Mouse (Mus musculus): ENCODE data around the gene Tmem266.

Tmem266 gene

DNA sequence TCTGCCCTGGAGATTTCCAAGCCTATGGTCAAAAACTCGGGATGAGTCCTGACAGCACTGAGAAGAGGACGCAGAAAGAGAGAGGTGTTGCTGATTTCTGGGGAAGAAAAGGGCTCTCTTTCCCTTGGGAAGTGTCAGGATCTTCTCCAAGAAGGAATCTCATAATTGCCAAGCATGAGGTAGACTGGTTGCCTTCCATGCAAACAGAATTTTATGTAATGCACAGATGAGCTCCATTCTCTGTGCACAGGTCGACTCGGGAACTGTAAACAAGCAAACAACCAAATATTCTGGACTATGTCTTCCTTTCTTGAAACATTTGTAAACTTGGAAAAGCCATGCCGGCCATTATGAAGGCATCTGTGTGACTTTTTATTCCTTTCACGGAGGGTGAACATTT is 2.7 kb downstream of the Tmem266 start:
- DNase-seq (ENCODE audit: low spot score in 2 of 2): no peak

DNA sequence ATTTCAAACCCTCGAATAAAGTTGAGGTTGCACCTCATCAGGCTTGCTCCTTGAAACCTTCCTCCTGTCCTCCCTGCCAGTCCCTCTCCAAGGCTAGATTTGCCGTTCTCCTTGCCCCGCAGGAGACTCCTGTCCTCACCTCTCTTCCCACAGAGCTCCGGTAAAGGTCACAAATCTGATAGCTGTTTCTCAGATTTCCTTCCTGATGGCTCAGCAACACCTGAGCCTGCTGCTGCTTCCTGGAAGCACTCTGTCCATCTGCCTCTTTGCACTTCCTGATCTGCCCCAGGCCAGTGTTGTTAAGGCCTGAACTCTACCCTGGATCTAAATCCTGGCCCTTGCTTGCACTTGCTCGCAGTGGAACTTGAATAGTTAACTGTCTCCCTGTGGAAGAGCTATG is 5.8 kb downstream of the Tmem266 start:
- DNase-seq (ENCODE audit: low spot score in 2 of 2): no peak

DNA sequence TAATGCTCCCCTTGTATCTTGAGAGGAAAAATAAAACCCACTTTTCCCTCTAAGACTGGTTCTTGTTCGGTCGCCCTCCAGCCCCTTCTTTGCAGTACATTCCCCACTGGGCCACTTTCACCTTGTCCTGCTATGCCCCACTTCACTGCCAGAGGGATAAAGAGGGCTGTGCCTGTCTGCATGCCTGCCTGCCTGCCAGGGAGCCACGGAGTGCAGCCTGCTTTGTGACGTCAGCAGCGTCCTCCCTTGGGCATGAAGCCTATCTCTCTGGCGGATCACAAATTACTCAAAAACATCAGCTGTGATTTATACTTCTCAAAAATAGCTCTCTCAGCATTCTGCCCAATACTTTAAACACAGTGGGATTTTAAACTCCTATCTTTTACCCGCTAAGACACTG is 6.2 kb downstream of the Tmem266 start:
- peak; percentile 44 to 61 for DNase-seq (ENCODE audit: low spot score in 2 of 2)

- no peak for DNase-seq (ENCODE audit: low spot score in 2 of 2)
These were observed 17.5 kb downstream of the Tmem266 start for GRCm38 (mm10) chr9:55344165-55344564.

DNA sequence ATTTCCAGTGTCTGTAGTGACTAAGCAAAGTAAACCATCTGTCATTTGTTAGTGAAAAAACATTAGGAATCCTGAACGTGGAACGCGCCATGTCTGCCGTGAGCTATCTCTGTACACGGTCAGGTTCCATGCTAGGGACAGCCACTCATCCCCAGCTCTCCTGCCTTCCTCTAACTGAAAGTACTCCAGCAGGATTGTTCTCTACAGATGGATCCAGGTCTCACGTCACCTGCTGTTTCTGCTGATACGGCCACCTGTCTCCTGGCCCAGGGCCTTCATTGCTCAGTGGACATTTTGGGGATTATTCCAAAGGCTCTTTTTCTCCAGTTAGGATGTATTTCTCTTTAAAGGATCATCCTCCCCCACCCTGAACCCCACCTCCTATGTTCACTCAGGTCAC is 18.6 kb downstream of the Tmem266 start:
- DNase-seq (ENCODE audit: low spot score in 2 of 2): no peak

DNA sequence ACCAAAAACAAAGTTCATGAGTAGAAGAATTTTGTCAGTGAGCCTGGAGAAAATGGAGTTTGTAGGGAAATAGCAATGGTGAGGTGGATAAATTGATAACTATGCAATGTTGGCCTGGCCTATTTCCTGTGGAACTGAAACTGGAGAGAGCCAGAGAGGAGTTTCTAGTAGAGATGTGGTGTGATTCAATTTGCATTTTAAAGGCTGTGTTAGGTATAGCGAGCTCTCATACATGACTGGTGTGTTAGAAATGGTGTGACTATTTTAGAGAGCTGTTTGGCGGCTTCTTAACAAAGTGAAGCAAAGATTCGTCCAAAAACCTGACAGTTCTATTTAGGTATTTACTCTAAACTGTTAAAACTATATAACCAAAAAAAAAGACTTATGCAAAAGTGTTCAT is 22.0 kb downstream of the Tmem266 start:
- DNase-seq (ENCODE audit: low spot score in 2 of 2): no peak

- DNase-seq (ENCODE audit: low spot score in 2 of 2): no peak
These were observed 28.0 kb downstream of the Tmem266 start for GRCm38 (mm10) chr9:55354686-55355085.

- DNase-seq (ENCODE audit: low spot score in 2 of 2): no peak
These were observed 28.6 kb downstream of the Tmem266 start for GRCm38 (mm10) chr9:55355270-55355834.

GRCm38 (mm10) chr9:55357164-55357563 is 30.5 kb downstream of the Tmem266 start:
- DNase-seq (ENCODE audit: low spot score in 2 of 2): no peak

GRCm38 (mm10) chr9:55360372-55360771 is 33.7 kb downstream of the Tmem266 start:
- DNase-seq (ENCODE audit: low spot score in 2 of 2): no peak

DNA sequence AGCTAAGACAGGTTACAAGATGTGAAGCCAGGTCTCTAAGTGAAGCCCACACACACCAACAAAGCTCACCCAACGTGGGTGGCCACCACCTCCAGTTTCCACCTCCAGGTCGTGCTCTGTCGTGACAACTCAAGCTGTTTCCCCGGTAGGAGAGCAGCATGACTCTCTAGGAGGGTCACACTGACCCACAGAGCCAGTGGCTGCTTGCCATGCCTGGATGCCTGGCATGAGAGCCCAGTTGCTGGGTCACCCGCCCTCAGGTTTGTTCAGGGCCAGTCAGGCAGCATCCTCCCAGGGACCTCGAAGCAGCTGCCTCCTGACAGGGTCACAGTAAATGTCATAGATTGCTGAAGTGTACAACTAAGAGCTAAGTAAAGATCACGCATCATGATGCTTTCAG is 34.1 kb downstream of the Tmem266 start:
- no peak for DNase-seq (ENCODE audit: low spot score in 2 of 2)

GRCm38 (mm10) chr9:55361969-55362368 is 35.3 kb downstream of the Tmem266 start:
- peak; percentile 34 to 58 for DNase-seq (ENCODE audit: low spot score in 2 of 2)

DNA sequence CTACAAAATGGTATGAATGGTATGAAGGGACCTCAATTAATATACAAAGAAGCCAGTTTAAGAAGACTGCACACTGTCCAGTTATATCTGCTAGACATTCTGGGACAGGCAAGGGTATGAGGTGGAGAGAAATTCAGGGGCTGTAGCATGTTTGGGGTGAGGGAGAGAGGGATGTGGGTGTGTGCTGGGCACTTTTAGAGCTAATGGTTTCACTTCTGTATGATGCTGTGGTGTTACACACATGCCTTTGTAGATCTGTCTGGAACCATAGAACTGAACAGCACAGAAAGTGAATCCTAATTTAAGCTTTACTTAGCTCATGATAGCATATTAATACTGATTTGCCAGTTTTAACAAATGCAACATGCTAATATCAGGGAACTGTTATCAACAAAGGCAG is 37.0 kb downstream of the Tmem266 start:
- DNase-seq (ENCODE audit: low spot score in 2 of 2): no peak

GRCm38 (mm10) chr9:55368011-55368410 is 41.3 kb downstream of the Tmem266 start:
- DNase-seq (ENCODE audit: low spot score in 2 of 2): no peak

DNA sequence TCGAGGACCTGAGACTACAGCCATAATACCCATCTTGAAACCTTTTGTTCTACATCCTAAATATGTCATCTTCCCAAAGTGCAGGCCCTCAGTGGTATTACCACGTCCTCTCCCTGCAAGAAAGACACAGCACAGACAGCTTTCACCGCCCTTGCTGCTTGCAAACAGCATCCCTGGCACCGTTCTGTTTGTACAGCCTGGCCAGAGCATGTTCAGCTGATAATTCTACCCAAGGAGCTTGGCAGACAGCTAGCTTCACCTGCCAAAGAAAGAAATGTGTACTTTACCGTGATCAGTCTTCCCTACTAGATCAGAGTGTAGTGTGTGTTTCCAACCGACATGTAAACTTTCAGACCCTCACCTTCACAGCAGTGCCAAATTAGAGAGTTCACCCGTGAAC is 45.2 kb downstream of the Tmem266 start:
- DNase-seq (ENCODE audit: low spot score in 2 of 2): no peak

DNA sequence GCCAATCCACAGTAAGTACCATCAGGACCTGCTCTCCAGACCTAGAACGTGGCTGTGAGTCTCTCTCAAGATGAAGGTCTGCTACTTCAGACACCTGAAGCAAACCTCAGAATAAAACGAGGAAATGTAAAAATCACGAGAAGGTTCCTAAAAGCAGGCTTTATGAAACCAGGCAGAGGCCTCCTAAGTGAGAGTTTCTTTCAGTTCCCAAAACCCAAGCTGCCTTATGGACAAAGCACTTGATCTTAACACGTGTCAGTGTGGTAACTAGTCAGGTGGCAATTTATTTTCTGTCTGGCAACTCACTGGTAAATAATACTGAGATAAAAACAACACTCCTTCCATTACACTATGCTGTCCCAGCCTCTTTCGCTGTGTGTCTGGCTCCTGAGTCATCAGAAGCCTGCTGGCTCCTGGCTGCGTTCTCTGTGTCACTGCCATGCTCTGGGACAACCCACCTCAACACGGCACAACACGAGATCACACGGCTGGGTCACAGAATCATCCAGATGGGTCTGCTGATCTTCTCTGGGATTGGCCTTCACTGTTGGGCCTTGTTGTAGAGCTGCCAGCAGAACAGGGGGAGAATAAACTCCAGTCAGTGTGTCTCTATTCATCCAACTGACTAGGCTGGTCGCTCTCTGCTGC is 51.0 kb downstream of the Tmem266 start:
- DNase-seq (ENCODE audit: low spot score in 2 of 2): no peak

- no peak for DNase-seq (ENCODE audit: low spot score in 2 of 2)
These were observed 54.7 kb downstream of the Tmem266 start for GRCm38 (mm10) chr9:55381456-55381855.

- peak; percentile 14 to 30 for DNase-seq (ENCODE audit: low spot score in 2 of 2)
These were observed 55.7 kb downstream of the Tmem266 start for GRCm38 (mm10) chr9:55382441-55382840.

DNA sequence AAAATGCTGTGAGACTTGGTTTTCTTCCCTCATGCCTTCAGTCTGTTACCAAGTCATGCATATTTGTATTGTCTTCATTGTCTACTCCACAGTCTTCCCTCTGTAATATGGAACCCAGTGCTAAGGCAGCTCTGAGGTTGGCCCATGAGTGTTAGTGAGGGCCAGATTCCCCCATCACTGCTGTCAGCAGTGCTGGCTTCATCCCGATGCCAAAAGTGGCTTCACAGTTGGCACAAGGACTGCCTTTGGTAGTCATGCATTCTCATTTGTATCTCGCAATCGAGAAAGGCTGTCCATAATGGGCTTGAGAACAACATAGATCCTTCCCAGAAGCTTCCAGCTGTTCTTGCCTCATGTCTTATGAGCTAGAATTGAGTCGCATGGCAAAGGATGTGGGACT is 59.4 kb downstream of the Tmem266 start:
- no peak for DNase-seq (ENCODE audit: low spot score in 2 of 2)

- no peak for DNase-seq (ENCODE audit: low spot score in 2 of 2)
These were observed 61.3 kb downstream of the Tmem266 start for GRCm38 (mm10) chr9:55387862-55388505.

GRCm38 (mm10) chr9:55391909-55392658 is 65.4 kb downstream of the Tmem266 start:
- DNase-seq (ENCODE audit: low spot score in 2 of 2): peak; percentile 70 to 76

- DNase-seq (ENCODE audit: low spot score in 2 of 2): no peak
These were observed 68.9 kb downstream of the Tmem266 start for GRCm38 (mm10) chr9:55395650-55396049.

Measured in urinary bladder, postnatal 36 days (tissue).